Mouse (Mus musculus) embryonic facial prominence, embryonic 11.5 days (tissue): ENCODE measurements around the gene Agt. TPM values are rescaled to one million over a fixed set of nuclear protein-coding genes. Genes with fewer than 3 reads are reported as not detected.

ENCODE experiments used
- ATAC-seq: fragments of 200-750 bp; cut with Nextera tagmentation; replicated peaks from 2 replicates; pipeline ENCODE4 v1.8.0; 2017; ENCODE audit warnings: low read depth; ENCODE audit not compliant: insufficient number of reproducible peaks, low FRiP score, low TSS enrichment
- DNase-seq: peaks from one replicate; pipeline ENCODE4 v3.0.0-alpha.2; 2015; ENCODE audit warnings: low spot score
- H3K27ac ChIP-seq: fragments of 300-500 bp; sonication (generic); replicated peaks from 2 replicates; pipeline ENCODE4 v1.5.1; 2014; ENCODE audit warnings: mild to moderate bottlenecking, low read depth, low read length, control low read depth
- H3K27me3 ChIP-seq: fragments of 300-500 bp; sonication (generic); 2 replicates; pipeline ENCODE4 v1.6.1; 2014; ENCODE audit warnings: mild to moderate bottlenecking, low read length, moderate library complexity, mixed read lengths; ENCODE audit not compliant: control insufficient read depth, insufficient read depth
- H3K36me3 ChIP-seq: fragments of 300-500 bp; sonication (generic); replicated peaks from 2 replicates; pipeline ENCODE4 v1.6.1; 2014; ENCODE audit warnings: low read depth, mild to moderate bottlenecking, low read length, moderate library complexity, mixed read lengths; ENCODE audit not compliant: control insufficient read depth, insufficient read depth
- H3K4me1 ChIP-seq: fragments of 300-500 bp; sonication (generic); 2 replicates; pipeline ENCODE4 v1.6.1; 2014; ENCODE audit warnings: low read length, mixed read lengths; ENCODE audit not compliant: control insufficient read depth, insufficient read depth
- H3K4me2 ChIP-seq: fragments of 300-500 bp; sonication (generic); 2 replicates; pipeline ENCODE4 v1.6.1; 2014; ENCODE audit warnings: low read depth, mild to moderate bottlenecking, control low read depth, low read length, moderate library complexity
- H3K4me3 ChIP-seq: fragments of 300-500 bp; sonication (generic); 2 replicates; pipeline ENCODE4 v1.5.1; 2014; ENCODE audit warnings: low read depth, low read length, control low read depth
- H3K9ac ChIP-seq: fragments of 300-500 bp; sonication (generic); replicated peaks from 2 replicates; pipeline ENCODE4 v1.6.1; 2014; ENCODE audit warnings: mild to moderate bottlenecking, control low read depth, low read length
- H3K9me3 ChIP-seq: fragments of 300-500 bp; sonication (generic); replicated peaks from 2 replicates; pipeline ENCODE4 v1.6.1; 2016; ENCODE audit warnings: mild to moderate bottlenecking, low read length, inconsistent platforms, mixed read lengths; ENCODE audit not compliant: control insufficient read depth
- WGBS: fragments of 180-500 bp; shearing (Covaris S2); extraction: QIAGEN DNeasy Blood & Tissue Kit; methylation state at CpG from one replicate; pipeline ENCODE4 v1.1.7; 2014; 5-methylcytosine and 5-hydroxymethylcytosine counted together
- polyA plus RNA-seq: library from polyadenylated mRNA; unstranded; fragments of >200 nt; fragmentation: Nextera tagmentation; extraction: Ambion mirVana; gene quantifications from 2 replicates; pipeline ENCODE4 v1.2.1, GENCODE M21; 2014

Agt gene
- polyA plus RNA-seq, result not detected in 2 replicates

GRCm38 (mm10) chr8:124569593-124569992 lies at the start of gene Agt:
Gene Agt (minus strand): TSS chr8:124569706.
- no peaks in the 10 kb centered on the region for H3K9me3 ChIP-seq
- no peaks in the 10 kb centered on the region for H3K27me3 ChIP-seq
- no peaks in the 10 kb centered on the region for H3K4me1 ChIP-seq
- ATAC-seq, result no peak
- H3K4me3 ChIP-seq, result no peak within 1 kb of the TSS
- WGBS, result 76% methylated on average over 2 of the region's 2 CpGs
- H3K9ac ChIP-seq, result no peak within 1 kb of the TSS
- DNase-seq, result no peak
- H3K4me2 ChIP-seq, result no peak within 1 kb of the TSS
- H3K27ac ChIP-seq, result no peak within 1 kb of the TSS
- no peaks in the 10 kb centered on the region for H3K36me3 ChIP-seq

- Histone ChIP-seq H3K27ac (no peak overlapping the region), H3K4me1 (no peaks in the 10 kb centered on the region), H3K36me3 (no peaks in the 10 kb centered on the region), H3K9ac (no peak overlapping the region), H3K9me3 (no peaks in the 10 kb centered on the region), H3K4me2 (no peak overlapping the region), H3K27me3 (no peaks in the 10 kb centered on the region; the same call in 1 of the 2 replicates), H3K4me3 (no peak overlapping the region)
- WGBS, result 68% methylated on average over 9 of the region's 9 CpGs
- no peak for DNase-seq
- no peak for ATAC-seq
Observed at GRCm38 (mm10) chr8:124618252-124618651, 48.7 kb upstream of the Agt start.

DNA sequence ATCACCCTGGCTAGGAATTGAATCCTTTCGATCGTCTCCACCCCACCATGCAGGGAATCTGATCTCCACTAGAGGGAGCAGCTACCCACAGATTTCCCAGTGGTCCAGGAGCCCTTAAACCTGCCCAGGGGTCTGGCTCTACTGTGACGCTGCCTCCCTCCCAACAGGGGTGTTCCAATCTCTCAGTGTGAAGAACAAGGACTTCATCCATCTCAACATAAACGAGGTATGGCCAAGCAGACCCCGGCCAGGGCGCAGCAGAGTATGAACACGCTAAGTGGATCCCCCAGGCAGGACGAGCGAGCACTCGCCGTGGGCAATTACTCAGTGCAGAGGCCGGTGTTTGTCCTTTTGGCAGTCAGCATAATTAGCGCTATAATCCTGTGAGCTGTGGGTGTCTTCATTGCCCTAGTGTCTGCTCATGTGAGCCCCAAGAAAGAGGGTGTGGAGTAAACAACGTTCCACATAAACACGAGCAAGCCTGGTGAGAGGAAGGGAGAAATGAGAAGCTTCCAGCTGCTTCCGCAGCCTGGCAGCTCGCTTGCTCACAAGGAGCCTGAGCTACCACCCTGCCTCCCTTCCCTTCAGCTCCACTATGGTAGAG lies 47.9 kb upstream of the Agt start:
- peak overlapping the region; percentile 27 for H3K4me3 ChIP-seq
- peak overlapping the region; percentile 62 for H3K4me2 ChIP-seq
- H3K9me3 ChIP-seq, result no peaks in the 10 kb centered on the region
- no peaks in the 10 kb centered on the region for H3K36me3 ChIP-seq
- peak overlapping the region; percentile 29 for H3K9ac ChIP-seq
- no peak overlapping the region for H3K27ac ChIP-seq
- ATAC-seq (peak; percentile 79), DNase-seq (peak; percentile 84)
- H3K27me3 ChIP-seq, result no peaks in the 10 kb centered on the region; the same call in 1 of the 2 replicates
- no peaks in the 10 kb centered on the region for H3K4me1 ChIP-seq
- WGBS, result 14% methylated on average over 17 of the region's 17 CpGs

DNA sequence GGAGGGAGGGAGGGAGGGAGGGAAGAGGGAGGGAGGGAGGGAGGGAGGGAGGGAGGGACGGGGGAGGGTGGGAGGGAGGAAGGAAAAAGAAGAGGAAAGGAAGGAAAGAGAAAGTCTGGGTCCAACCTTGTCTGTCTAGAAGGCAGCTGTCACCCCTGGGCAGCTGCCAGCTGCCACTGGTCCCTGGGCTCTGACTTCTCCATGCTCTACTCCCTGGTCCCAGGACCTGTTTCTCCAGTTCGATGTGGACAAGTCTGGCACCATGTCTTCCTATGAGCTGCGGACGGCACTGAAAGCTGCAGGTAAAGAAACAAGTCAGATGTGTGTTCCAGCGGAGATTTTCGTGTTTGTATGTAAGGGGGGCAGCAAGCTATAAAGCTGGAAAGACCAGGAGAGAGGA lies 44.8 kb upstream of the Agt start:
- 80% methylated on average over 5 of the region's 6 CpGs for WGBS

DNA sequence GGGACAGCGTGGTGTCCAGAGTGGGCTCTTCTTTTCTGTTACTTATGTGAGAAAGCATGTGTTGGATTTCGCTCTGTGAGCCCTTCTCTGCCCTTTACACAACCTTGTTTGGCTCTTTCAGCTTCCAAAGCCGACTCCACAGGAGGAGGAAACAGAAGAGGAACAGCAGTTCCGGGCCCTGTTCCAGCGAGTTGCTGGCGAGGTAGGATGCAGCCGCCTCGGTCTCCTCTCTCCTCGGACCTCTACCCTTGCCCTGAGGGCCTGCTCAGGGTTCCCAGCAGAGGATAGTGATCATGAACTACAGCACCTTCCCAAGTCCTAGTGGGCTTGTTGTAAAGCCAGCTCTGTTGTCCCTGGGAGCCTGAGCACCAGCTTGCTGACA lies 39.5 kb upstream of the Agt start:
- H3K4me1 ChIP-seq, result no peaks in the 10 kb centered on the region
- H3K36me3 ChIP-seq, result no peaks in the 10 kb centered on the region
- no peak overlapping the region for H3K27ac ChIP-seq
- H3K9ac ChIP-seq, result no peak overlapping the region
- H3K4me3 ChIP-seq, result no peak overlapping the region
- WGBS, result 83% methylated on average over 9 of the region's 9 CpGs
- ATAC-seq (no peak), DNase-seq (no peak)
- H3K4me2 ChIP-seq, result no peak overlapping the region
- H3K9me3 ChIP-seq, result no peaks in the 10 kb centered on the region
- H3K27me3 ChIP-seq, result no peaks in the 10 kb centered on the region

More for the DNA sequence above, 44.8 kb upstream of the Agt start:
- Histone ChIP-seq H3K4me3 (no peak overlapping the region), H3K4me1 (no peaks in the 10 kb centered on the region), H3K9me3 (no peaks in the 10 kb centered on the region), H3K9ac (no peak overlapping the region), H3K4me2 (no peak overlapping the region), H3K27ac (no peak overlapping the region), H3K27me3 (no peaks in the 10 kb centered on the region; the same call in 1 of the 2 replicates), H3K36me3 (no peaks in the 10 kb centered on the region)
- ATAC-seq (no peak), DNase-seq (no peak)

- Histone ChIP-seq H3K9ac (no peak overlapping the region), H3K4me2 (no peak overlapping the region), H3K36me3 (no peaks in the 10 kb centered on the region), H3K4me1 (no peaks in the 10 kb centered on the region), H3K9me3 (no peaks in the 10 kb centered on the region), H3K27me3 (no peaks in the 10 kb centered on the region), H3K4me3 (no peak overlapping the region), H3K27ac (no peak overlapping the region)
- DNase-seq (peak; percentile 48), ATAC-seq (no peak)
- WGBS, result 74% methylated on average over 13 of the region's 13 CpGs
Observed at GRCm38 (mm10) chr8:124608239-124608971, 38.9 kb upstream of the Agt start.

DNA sequence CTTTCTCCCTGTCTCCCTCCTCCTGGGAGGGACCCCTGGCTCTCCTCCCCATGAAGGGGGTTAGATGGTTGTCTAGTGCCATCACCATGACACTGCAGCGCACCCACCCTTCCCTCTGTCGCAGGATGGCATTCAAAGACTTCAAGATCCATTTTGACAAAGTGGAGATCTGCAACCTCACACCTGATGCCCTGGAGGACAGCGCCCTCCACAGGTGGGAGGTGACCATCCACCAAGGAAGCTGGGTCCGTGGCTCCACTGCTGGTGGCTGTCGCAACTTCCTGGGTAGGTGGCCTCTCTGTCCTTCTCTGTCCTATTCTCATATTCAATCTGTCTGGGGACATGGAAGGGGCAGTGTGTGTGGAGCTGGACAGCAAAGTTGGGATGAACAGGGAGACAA lies 34.6 kb upstream of the Agt start:
- no peaks in the 10 kb centered on the region for H3K9me3 ChIP-seq
- DNase-seq (no peak), ATAC-seq (no peak)
- H3K4me2 ChIP-seq, result no peak overlapping the region
- 74% methylated on average over 5 of the region's 5 CpGs for WGBS
- no peak overlapping the region for H3K27ac ChIP-seq
- no peaks in the 10 kb centered on the region for H3K4me1 ChIP-seq
- no peaks in the 10 kb centered on the region for H3K36me3 ChIP-seq
- no peak overlapping the region for H3K9ac ChIP-seq
- no peak overlapping the region for H3K4me3 ChIP-seq
- H3K27me3 ChIP-seq, result no peaks in the 10 kb centered on the region

DNA sequence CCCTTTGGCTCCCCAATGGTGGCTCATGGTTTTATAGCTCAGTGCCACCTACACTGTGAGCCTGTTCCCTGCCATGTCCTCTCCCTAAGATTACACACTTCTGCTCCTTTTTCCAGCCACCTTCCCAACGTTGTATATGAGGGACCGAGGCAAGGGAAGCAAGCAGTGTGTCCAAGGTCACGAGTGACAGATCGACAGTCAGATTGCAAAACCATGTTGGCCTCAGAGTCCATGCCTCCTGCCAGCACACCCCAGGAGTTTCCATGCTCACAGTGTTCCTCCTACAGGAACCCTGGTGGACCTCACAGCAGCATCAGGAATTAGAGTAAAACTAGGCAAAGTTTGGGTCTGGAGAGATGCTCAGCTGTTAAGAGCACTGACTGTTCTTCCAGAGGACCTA lies 19.9 kb upstream of the Agt start:
- H3K9ac ChIP-seq, result no peak overlapping the region
- ATAC-seq (no peak), DNase-seq (no peak)
- H3K4me3 ChIP-seq, result no peak overlapping the region
- no peaks in the 10 kb centered on the region for H3K27me3 ChIP-seq
- H3K4me1 ChIP-seq, result no peaks in the 10 kb centered on the region
- no peak overlapping the region for H3K4me2 ChIP-seq
- no peaks in the 10 kb centered on the region for H3K36me3 ChIP-seq
- no peak overlapping the region for H3K27ac ChIP-seq
- WGBS, result 84% methylated on average over 4 of the region's 4 CpGs
- H3K9me3 ChIP-seq, result no peaks in the 10 kb centered on the region
